Mouse (Mus musculus): ENCODE data around the gene Lbh. TPM values are rescaled to one million over a fixed set of nuclear protein-coding genes. Genes with fewer than 3 reads are reported as not detected.

Lbh gene
- polyA plus RNA-seq, 1 experiment from 2014 or later = 2.7 TPM

DNA sequence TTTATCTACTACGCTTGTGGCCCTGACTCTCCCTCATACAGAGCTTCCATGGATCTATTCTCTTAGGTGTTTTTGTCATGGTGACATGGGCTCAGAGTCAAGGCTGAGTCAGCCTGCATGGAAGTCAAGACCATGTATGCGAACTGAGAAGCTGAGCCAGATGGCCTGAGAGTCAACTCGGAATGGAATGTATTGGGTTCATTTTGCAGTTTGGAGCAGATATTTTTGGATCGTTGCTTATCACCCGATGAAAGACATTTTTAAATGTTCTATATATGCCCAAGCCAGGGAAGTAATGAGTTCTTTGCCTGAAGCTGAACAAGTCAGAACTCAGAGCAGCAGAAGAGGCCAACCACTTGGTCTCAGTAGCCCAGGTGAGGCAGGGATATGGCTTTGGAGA is 54.9 kb downstream of the Lbh start:
- H3K36me3 ChIP-seq (ENCODE audit: control insufficient read depth, insufficient read depth, low read length) = no peaks in the 10 kb centered on the region
- no peaks in the 10 kb centered on the region for H3K9me3 ChIP-seq (ENCODE audit: control insufficient read depth, low read length)
- H3K4me2 ChIP-seq (replicated peaks; ENCODE audit: low read depth) = no peak overlapping the region
- H3K4me3 ChIP-seq (ENCODE audit: low read depth, low read length) = no peak overlapping the region
- H3K27ac ChIP-seq (replicated peaks) = no peak overlapping the region
- no peak for ATAC-seq (ENCODE audit: low FRiP score, low TSS enrichment)
- no peak for TF ChIP-seq EP300 (optimal IDR thresholded peaks at IDR 0.05)
- no peak for TF ChIP-seq CTCF (IDR thresholded peaks at IDR 0.05; ENCODE audit: low read depth)
- H3K27me3 ChIP-seq (ENCODE audit: control insufficient read depth, insufficient read depth, low read length) = no peaks in the 10 kb centered on the region
- H3K9ac ChIP-seq (ENCODE audit: low read length) = no peak overlapping the region
- WGBS = 76% methylated on average over 5 of the region's 5 CpGs
- no peak for DNase-seq (ENCODE audit: low spot score)
- 0 out of 2 replicates have a peak, but pooled peaks cover 2% of the 10 kb centered on the region for H3K4me1 ChIP-seq (replicated peaks; ENCODE audit: control insufficient read depth, insufficient read depth)

DNA sequence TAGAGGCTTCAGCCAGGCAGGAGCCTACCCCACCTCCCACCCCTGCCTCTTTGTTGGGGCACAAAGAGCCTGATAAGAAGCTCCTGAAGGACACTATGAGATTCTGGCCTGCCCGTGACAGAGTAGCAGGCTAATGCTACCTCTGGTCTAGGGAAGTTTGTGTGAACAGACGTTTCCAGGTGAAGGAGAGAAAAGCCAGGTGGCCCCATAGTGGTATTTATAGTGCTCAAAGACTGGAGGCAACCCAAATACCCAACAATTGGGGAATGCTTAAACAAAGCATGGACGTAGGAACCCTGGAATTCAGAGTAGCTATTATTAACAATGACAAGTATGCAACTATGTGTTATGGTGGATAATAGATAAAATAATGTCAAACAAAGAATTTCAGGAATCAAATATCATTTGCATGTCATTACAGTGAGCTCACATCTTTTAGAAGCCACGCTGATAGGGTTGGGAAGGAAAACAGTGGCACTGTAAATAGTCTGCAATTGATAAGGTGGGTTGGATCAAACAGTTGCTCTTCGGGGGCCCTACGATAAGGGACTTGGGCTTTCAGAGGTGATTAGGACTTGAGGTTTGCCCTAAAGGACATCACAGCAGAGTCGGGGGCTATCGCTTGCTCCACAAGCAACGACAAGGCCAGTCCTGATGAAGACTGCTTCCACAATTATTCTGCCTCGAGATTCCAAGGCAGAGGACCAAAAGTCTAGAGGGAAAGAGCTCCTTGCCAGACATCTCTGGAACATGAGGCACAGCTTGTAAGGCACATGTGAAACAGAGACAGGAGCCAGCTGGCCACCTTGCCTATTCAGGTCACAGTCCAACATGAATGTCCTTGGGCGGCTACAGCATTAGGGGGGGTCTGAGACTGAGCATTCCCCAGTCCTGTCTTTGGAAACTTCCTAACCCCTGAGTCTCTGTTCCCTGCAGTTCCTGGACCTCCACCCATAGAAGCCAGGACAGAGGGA is 58.4 kb downstream of the Lbh start:
- no peaks in the 10 kb centered on the region for H3K27me3 ChIP-seq (ENCODE audit: control insufficient read depth, insufficient read depth, low read length)
- no peaks in the 10 kb centered on the region for H3K9me3 ChIP-seq (ENCODE audit: control insufficient read depth, low read length)
- TF ChIP-seq CTCF (IDR thresholded peaks at IDR 0.05; ENCODE audit: low read depth) (no peak), EP300 (optimal IDR thresholded peaks at IDR 0.05) (no peak)
- no peak overlapping the region for H3K4me2 ChIP-seq (replicated peaks; ENCODE audit: low read depth)
- H3K4me1 ChIP-seq (replicated peaks; ENCODE audit: control insufficient read depth, insufficient read depth) = 0 out of 2 replicates have a peak, but pooled peaks cover 2% of the 10 kb centered on the region
- no peak overlapping the region; the same call in 1 of the 2 replicates for H3K27ac ChIP-seq (replicated peaks)
- no peak overlapping the region for H3K9ac ChIP-seq (ENCODE audit: low read length)
- ATAC-seq (ENCODE audit: low FRiP score, low TSS enrichment) (peak; percentile 53; the same call in 1 of the 2 replicates), DNase-seq (ENCODE audit: low spot score) (no peak)
- WGBS = 46% methylated on average over 11 of the region's 11 CpGs
- no peaks in the 10 kb centered on the region for H3K36me3 ChIP-seq (ENCODE audit: control insufficient read depth, insufficient read depth, low read length)
- no peak overlapping the region for H3K4me3 ChIP-seq (ENCODE audit: low read depth, low read length)

DNA sequence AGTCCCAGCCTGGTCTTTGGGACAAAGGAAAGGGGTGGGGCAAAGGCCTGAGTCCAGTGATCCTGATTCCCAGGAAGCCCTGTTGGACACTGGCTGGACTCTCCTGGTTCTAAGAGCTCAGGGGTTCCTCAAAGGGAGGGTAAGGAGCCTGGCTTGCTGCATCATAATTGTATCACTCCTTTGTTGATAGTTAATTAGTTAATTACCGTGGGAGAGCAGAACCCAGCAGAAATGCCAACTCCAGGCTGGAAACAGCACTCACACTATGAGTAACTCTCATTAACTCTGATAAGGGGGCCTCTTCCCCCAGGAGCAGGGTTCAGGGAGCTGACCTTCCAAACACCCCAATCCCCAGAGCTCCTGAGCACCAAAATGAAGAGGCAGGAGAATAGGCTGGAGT is 59.5 kb downstream of the Lbh start:
- ATAC-seq (ENCODE audit: low FRiP score, low TSS enrichment) = peak; percentile 21; the same call in 1 of the 2 replicates
- TF ChIP-seq CTCF (IDR thresholded peaks at IDR 0.05; ENCODE audit: low read depth) (no peak), EP300 (optimal IDR thresholded peaks at IDR 0.05) (no peak)
- 0 out of 2 replicates have a peak, but pooled peaks cover 2% of the 10 kb centered on the region for H3K4me1 ChIP-seq (replicated peaks; ENCODE audit: control insufficient read depth, insufficient read depth)
- H3K36me3 ChIP-seq (ENCODE audit: control insufficient read depth, insufficient read depth, low read length) = no peaks in the 10 kb centered on the region
- no peak overlapping the region for H3K9ac ChIP-seq (ENCODE audit: low read length)
- H3K4me3 ChIP-seq (ENCODE audit: low read depth, low read length) = no peak overlapping the region
- H3K4me2 ChIP-seq (replicated peaks; ENCODE audit: low read depth) = no peak overlapping the region
- 80% methylated on average over 1 of the region's 1 CpGs for WGBS
- H3K27ac ChIP-seq (replicated peaks) = no peak overlapping the region
- no peaks in the 10 kb centered on the region for H3K27me3 ChIP-seq (ENCODE audit: control insufficient read depth, insufficient read depth, low read length)
- DNase-seq (ENCODE audit: low spot score) = no peak
- H3K9me3 ChIP-seq (ENCODE audit: control insufficient read depth, low read length) = no peaks in the 10 kb centered on the region

GRCm38 (mm10) chr17:72982156-72982555 is 64.1 kb downstream of the Lbh start:
- Histone ChIP-seq H3K9ac (ENCODE audit: low read length) (no peak overlapping the region), H3K36me3 (ENCODE audit: control insufficient read depth, insufficient read depth, low read length) (no peaks in the 10 kb centered on the region), H3K27ac (replicated peaks) (no peak overlapping the region), H3K4me2 (replicated peaks; ENCODE audit: low read depth) (no peak overlapping the region), H3K27me3 (ENCODE audit: control insufficient read depth, insufficient read depth, low read length) (no peaks in the 10 kb centered on the region), H3K9me3 (ENCODE audit: control insufficient read depth, low read length) (no peaks in the 10 kb centered on the region), H3K4me1 (replicated peaks; ENCODE audit: control insufficient read depth, insufficient read depth) (no peaks in the 10 kb centered on the region), H3K4me3 (ENCODE audit: low read depth, low read length) (no peak overlapping the region)
- no peak for TF ChIP-seq EP300 (optimal IDR thresholded peaks at IDR 0.05)
- TF ChIP-seq CTCF (IDR thresholded peaks at IDR 0.05; ENCODE audit: low read depth) = no peak
- 84% methylated on average over 6 of the region's 6 CpGs for WGBS
- no peak for DNase-seq (ENCODE audit: low spot score)
- ATAC-seq (ENCODE audit: low FRiP score, low TSS enrichment) = no peak

DNA sequence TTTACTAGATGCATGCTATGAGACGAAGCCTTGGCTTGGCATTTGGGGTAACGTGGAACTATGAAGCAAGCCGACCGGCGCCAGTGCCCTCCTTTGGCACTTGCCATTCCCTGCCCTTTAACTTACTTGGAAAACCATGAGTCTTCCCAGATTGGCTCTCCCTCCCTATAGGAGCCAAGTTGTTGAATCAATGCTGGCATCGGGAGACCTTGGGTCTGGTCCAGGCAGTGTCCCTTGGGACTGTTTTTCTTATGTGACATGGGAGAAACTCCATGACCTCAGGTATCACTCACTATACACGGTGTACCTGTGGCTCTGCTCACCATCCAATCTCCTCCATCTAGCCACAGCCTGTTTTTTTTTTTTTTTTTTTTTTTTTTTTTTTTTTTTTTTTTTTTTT is 65.4 kb downstream of the Lbh start:
- no peaks in the 10 kb centered on the region for H3K27me3 ChIP-seq (ENCODE audit: control insufficient read depth, insufficient read depth, low read length)
- 87% methylated on average over 7 of the region's 7 CpGs for WGBS

GRCm38 (mm10) chr17:72989025-72989424 is 70.9 kb downstream of the Lbh start:
- H3K4me3 ChIP-seq (ENCODE audit: low read depth, low read length) = no peak overlapping the region
- DNase-seq (ENCODE audit: low spot score) (no peak), ATAC-seq (ENCODE audit: low FRiP score, low TSS enrichment) (no peak)
- whole genome bisulfite sequencing = 84% methylated on average over 6 of the region's 6 CpGs
- H3K4me2 ChIP-seq (replicated peaks; ENCODE audit: low read depth) = no peak overlapping the region
- H3K27me3 ChIP-seq (ENCODE audit: control insufficient read depth, insufficient read depth, low read length) = no peaks in the 10 kb centered on the region
- H3K4me1 ChIP-seq (replicated peaks; ENCODE audit: control insufficient read depth, insufficient read depth) = no peaks in the 10 kb centered on the region
- no peak overlapping the region for H3K9ac ChIP-seq (ENCODE audit: low read length)
- no peak overlapping the region for H3K27ac ChIP-seq (replicated peaks)
- no peaks in the 10 kb centered on the region for H3K36me3 ChIP-seq (ENCODE audit: control insufficient read depth, insufficient read depth, low read length)
- TF ChIP-seq CTCF (IDR thresholded peaks at IDR 0.05; ENCODE audit: low read depth) (no peak), EP300 (optimal IDR thresholded peaks at IDR 0.05) (no peak)
- H3K9me3 ChIP-seq (ENCODE audit: control insufficient read depth, low read length) = no peaks in the 10 kb centered on the region

More for the DNA sequence above, 65.4 kb downstream of the Lbh start:
- no peak for ATAC-seq (ENCODE audit: low FRiP score, low TSS enrichment)
- Histone ChIP-seq H3K4me1 (replicated peaks; ENCODE audit: control insufficient read depth, insufficient read depth) (no peaks in the 10 kb centered on the region), H3K4me3 (ENCODE audit: low read depth, low read length) (no peak overlapping the region), H3K9me3 (ENCODE audit: control insufficient read depth, low read length) (no peaks in the 10 kb centered on the region), H3K27ac (replicated peaks) (no peak overlapping the region), H3K4me2 (replicated peaks; ENCODE audit: low read depth) (no peak overlapping the region), H3K36me3 (ENCODE audit: control insufficient read depth, insufficient read depth, low read length) (no peaks in the 10 kb centered on the region), H3K9ac (ENCODE audit: low read length) (no peak overlapping the region)
- no peak for TF ChIP-seq EP300 (optimal IDR thresholded peaks at IDR 0.05)
- no peak for TF ChIP-seq CTCF (IDR thresholded peaks at IDR 0.05; ENCODE audit: low read depth)
- DNase-seq (ENCODE audit: low spot score) = no peak

Other genes with a start within 250 kb of the Lbh start
- 67.3 and 69.5 TPM in 2 replicates for gene Ypel5, start 81.9 kb upstream of the Lbh start, polyA plus RNA-seq (2015; fragmentation: Nextera tagmentation; extraction: Ambion mirVana)
- 4.3 and 5.6 TPM in 2 replicates for gene Lclat1, start 189.7 kb downstream of the Lbh start, polyA plus RNA-seq (2015; fragmentation: Nextera tagmentation; extraction: Ambion mirVana)

Data from stomach, postnatal 0 days (tissue).